ENCODE assay signal across 12 mouse cellular contexts in genomic region chr19:59862423-59862822, GRCm38 (mm10).
"Had no signal": no experiment of that assay in that cellular context is flagged by ENCODE, and none has a peak within 500 bp of the region (broad histone marks: within the 10 kb centered on the region; RNA-seq: fewer than 3 reads in every experiment).

No protein-coding gene starts in this region.

- H3K27ac ChIP-seq: kidney, embryonic 15.5 days; left cerebral cortex, adult 2 months; limb, embryonic 15.5 days; liver, embryonic 12.5 days; midbrain, embryonic 13.5 days; stomach, embryonic 15.5 days had no signal

- H3K9ac ChIP-seq: kidney, embryonic 15.5 days; limb, embryonic 15.5 days; liver, embryonic 12.5 days; midbrain, embryonic 13.5 days; stomach, embryonic 15.5 days had no signal

- H3K27me3 ChIP-seq: kidney, embryonic 15.5 days; limb, embryonic 15.5 days; liver, embryonic 12.5 days; midbrain, embryonic 13.5 days; stomach, embryonic 15.5 days had no signal

- H3K4me1 ChIP-seq: limb, embryonic 15.5 days; liver, embryonic 12.5 days; midbrain, embryonic 13.5 days; stomach, embryonic 15.5 days had no signal

- ATAC-seq: inflammation-experienced regulatory T-cells, adult 6 months; liver, embryonic 12.5 days; midbrain, embryonic 13.5 days had no signal

- H3K4me2 ChIP-seq: kidney, embryonic 15.5 days; limb, embryonic 15.5 days; liver, embryonic 12.5 days; midbrain, embryonic 13.5 days; stomach, embryonic 15.5 days had no signal

- H3K4me3 ChIP-seq: kidney, embryonic 15.5 days; left cerebral cortex, adult 2 months; limb, embryonic 15.5 days; liver, embryonic 12.5 days; midbrain, embryonic 13.5 days; stomach, embryonic 15.5 days had no signal

- DNase-seq: kidney, adult 18-20 months; kidney, postnatal 25 days; right cerebral cortex, postnatal 14 days; thymus, adult 2 months; thymus, postnatal 25 days had no signal

- H3K36me3 ChIP-seq: kidney, embryonic 15.5 days; limb, embryonic 15.5 days; liver, embryonic 12.5 days; midbrain, embryonic 13.5 days; stomach, embryonic 15.5 days had no signal

- H3K9me3 ChIP-seq: kidney, embryonic 15.5 days; limb, embryonic 15.5 days; liver, embryonic 12.5 days; midbrain, embryonic 13.5 days; stomach, embryonic 15.5 days had no signal
